ENCODE assay signal across 23 mouse cellular contexts in the genomic region with DNA sequence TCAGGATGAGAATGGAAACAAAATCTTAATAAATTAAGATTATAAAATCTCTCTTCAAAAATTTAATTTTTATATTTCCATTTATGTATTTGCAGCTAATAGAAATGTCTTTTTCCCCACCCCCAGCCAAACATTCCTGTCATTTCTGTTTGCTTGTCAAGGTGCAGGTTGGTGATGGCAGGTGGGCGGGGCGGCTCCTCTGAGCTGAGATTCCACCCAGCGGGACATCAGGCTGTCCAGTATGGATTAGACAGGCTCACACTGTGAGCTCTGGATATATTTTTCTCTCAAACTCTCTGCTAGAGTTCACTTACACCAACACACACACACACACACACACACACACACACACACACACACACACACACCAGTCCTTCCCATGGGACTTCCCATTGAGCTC.
DNase-seq lines count a peak whose midpoint lies in the region; ATAC-seq and TF ChIP-seq lines count a peak whose summit lies in the region.
"Had no signal": no experiment of that assay in that cellular context is flagged by ENCODE, and none has a peak within 500 bp of the region (broad histone marks: within the 10 kb centered on the region; RNA-seq: fewer than 3 reads in every experiment).

No protein-coding gene starts in this region.

- peak; percentile 13 to 15 for DNase-seq in cerebellum, postnatal 36 days
- no peak for DNase-seq in cerebellum, adult 9-11 months
- peak; percentile 16 for DNase-seq in midbrain, embryonic 14.5 days
- no peak for DNase-seq in thymus, postnatal 10 days (ENCODE audit: low spot score in 2 of 2)
- DNase-seq: adrenal gland, adult 8-10 months; adrenal gland, postnatal 25 days; cerebellum, adult 18-20 months; embryo, embryonic 11 days; forebrain, postnatal 0 days; gastrocnemius, adult 2 months; gastrocnemius, postnatal 14 days; heart, adult 11 months had no signal

- H3K4me3 ChIP-seq in midbrain, embryonic 14.5 days (replicated peaks; ENCODE audit: low read depth, low read length), result no peak overlapping the region
- no peak overlapping the region for H3K4me3 ChIP-seq in midbrain, embryonic 15.5 days
- H3K4me3 ChIP-seq in myocyte, result no peak overlapping the region
- H3K4me3 ChIP-seq: embryonic facial prominence, embryonic 10.5 days; embryonic facial prominence, embryonic 13.5 days; erythroblast, embryonic 14.5 days; forebrain, embryonic 13.5 days; gastrocnemius, adult 2 months; hindbrain, embryonic 12.5 days; hindbrain, embryonic 15.5 days had no signal

- TF ChIP-seq POLR2A in myocyte (IDR thresholded peaks at IDR 0.05; ENCODE audit: insufficient read length, low read depth), result no peak

- WGBS in midbrain, embryonic 14.5 days, result 74% methylated on average over 3 of the region's 3 CpGs
- 71% methylated on average over 3 of the region's 3 CpGs for WGBS in midbrain, embryonic 15.5 days

- H3K9ac ChIP-seq in midbrain, embryonic 14.5 days (replicated peaks; ENCODE audit: low read length), result no peak overlapping the region
- no peak overlapping the region for H3K9ac ChIP-seq in midbrain, embryonic 15.5 days
- H3K9ac ChIP-seq: embryonic facial prominence, embryonic 13.5 days; forebrain, embryonic 13.5 days; forebrain, postnatal 0 days; hindbrain, embryonic 12.5 days; hindbrain, embryonic 15.5 days had no signal

- no peak overlapping the region for H3ac ChIP-seq in myocyte (ENCODE audit: control insufficient read depth, insufficient read length)

- no peaks in the 10 kb centered on the region for H3K9me3 ChIP-seq in midbrain, embryonic 14.5 days (ENCODE audit: control insufficient read depth, low read length)
- no peaks in the 10 kb centered on the region for H3K9me3 ChIP-seq in midbrain, embryonic 15.5 days
- H3K9me3 ChIP-seq: embryonic facial prominence, embryonic 10.5 days; embryonic facial prominence, embryonic 13.5 days; forebrain, embryonic 13.5 days; hindbrain, embryonic 12.5 days; hindbrain, embryonic 15.5 days had no signal

- no peak overlapping the region for H3K27ac ChIP-seq in midbrain, embryonic 14.5 days (replicated peaks; ENCODE audit: low read depth, low read length)
- no peak overlapping the region for H3K27ac ChIP-seq in midbrain, embryonic 15.5 days
- H3K27ac ChIP-seq: embryonic facial prominence, embryonic 10.5 days; embryonic facial prominence, embryonic 13.5 days; forebrain, embryonic 13.5 days; gastrocnemius, adult 2 months; hindbrain, embryonic 12.5 days; hindbrain, embryonic 15.5 days had no signal

- peaks cover 8% of the 10 kb centered on the region; the same call in 1 of the 2 replicates for H3K4me1 ChIP-seq in midbrain, embryonic 14.5 days (ENCODE audit: control insufficient read depth, insufficient read depth, low read length)
- H3K4me1 ChIP-seq in midbrain, embryonic 15.5 days, result peaks cover 4% of the 10 kb centered on the region

- H3K79me2 ChIP-seq in myocyte (ENCODE audit: control insufficient read depth, insufficient read depth), result no peaks in the 10 kb centered on the region

- no peak overlapping the region for H3K4me2 ChIP-seq in midbrain, embryonic 14.5 days (ENCODE audit: low read length)
- H3K4me2 ChIP-seq in midbrain, embryonic 15.5 days, result no peak overlapping the region
- peak overlapping the region; percentile 37 for H3K4me2 ChIP-seq in myocyte (ENCODE audit: low read depth)
- H3K4me2 ChIP-seq: embryonic facial prominence, embryonic 13.5 days; forebrain, embryonic 13.5 days; heart, embryonic 11.5 days; hindbrain, embryonic 12.5 days; hindbrain, embryonic 15.5 days had no signal

- H3K36me3 ChIP-seq in midbrain, embryonic 14.5 days (ENCODE audit: control insufficient read depth, insufficient read depth, low read length), result no peaks in the 10 kb centered on the region
- H3K36me3 ChIP-seq in midbrain, embryonic 15.5 days (replicated peaks), result no peaks in the 10 kb centered on the region
- no peaks in the 10 kb centered on the region for H3K36me3 ChIP-seq in myocyte (ENCODE audit: control insufficient read depth, insufficient read depth)
- H3K36me3 ChIP-seq: embryonic facial prominence, embryonic 10.5 days; embryonic facial prominence, embryonic 13.5 days; hindbrain, embryonic 12.5 days; hindbrain, embryonic 15.5 days had no signal

- no peak for ATAC-seq in midbrain, embryonic 14.5 days (ENCODE audit: low FRiP score, low TSS enrichment)
- ATAC-seq in midbrain, embryonic 15.5 days (replicated peaks), result no peak
- ATAC-seq: activated CD4-positive, CD25-positive, alpha-beta regulatory T cell, adult 4 months; CD4-positive, CD25-positive, alpha-beta regulatory T cell, adult 4 months; forebrain, embryonic 13.5 days; forebrain, postnatal 0 days had no signal

- H3K27me3 ChIP-seq in midbrain, embryonic 14.5 days (ENCODE audit: control insufficient read depth, insufficient read depth, low read length), result no peaks in the 10 kb centered on the region
- no peaks in the 10 kb centered on the region for H3K27me3 ChIP-seq in midbrain, embryonic 15.5 days (replicated peaks)
- no peaks in the 10 kb centered on the region for H3K27me3 ChIP-seq in myocyte (ENCODE audit: control insufficient read depth, insufficient read depth, insufficient read length)
- H3K27me3 ChIP-seq: embryonic facial prominence, embryonic 13.5 days; forebrain, embryonic 13.5 days; hindbrain, embryonic 15.5 days had no signal

TF ChIP-seq in myocyte, 11 proteins besides CTCF, POLR2A, EP300 and RAD21:
- TF ChIP-seq TCF3 (IDR thresholded peaks at IDR 0.05; ENCODE audit: insufficient read length, low read depth), result no peak
- peak in 2 of 3 experiments; percentile 14 for TF ChIP-seq MYOD1 (IDR thresholded peaks at IDR 0.05; ENCODE audit: control insufficient read depth in 1 of 3, insufficient read length in 2 of 3, low read depth in 2 of 3)

Comparison
In these comparisons a context has a peak if more than half of its experiments do, and no peak if none do; other contexts are left out.
1. DNase-seq: peak in cerebellum, postnatal 36 days (2 of 2) and midbrain, embryonic 14.5 days (single experiment); none in cerebellum, adult 9-11 months (single experiment) and thymus, postnatal 10 days (0 of 2).